Mouse (Mus musculus): ENCODE measurements around the gene Shtn1. TPM values are rescaled to one million over a fixed set of nuclear protein-coding genes. Genes with fewer than 3 reads are reported as not detected.

Gene Shtn1
- total RNA-seq, 1 experiment = 1.6 TPM

DNA sequence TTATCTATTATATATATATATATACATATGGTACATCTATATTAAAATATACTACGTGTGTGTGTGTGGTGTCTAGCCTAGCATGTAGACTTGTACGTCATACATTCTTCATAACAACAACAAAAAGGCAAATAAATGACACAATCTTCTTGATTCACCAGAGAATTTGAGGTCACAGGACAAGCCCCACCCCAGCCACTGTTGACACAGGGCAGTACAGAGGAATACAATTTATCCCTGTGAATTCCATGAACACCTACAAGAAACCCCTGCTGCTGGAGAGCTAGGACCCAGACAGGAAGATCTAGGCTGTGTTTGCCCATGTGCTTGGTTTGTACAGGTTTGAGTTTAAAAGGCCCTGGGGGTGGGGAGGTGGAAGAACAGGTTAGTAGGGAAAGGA is 9.2 kb downstream of the Shtn1 start:
- in situ Hi-C loops (cut with MboI; ENCODE audit: low sequenced_read_pairs in 2 of 2, unreplicated experiment in 2 of 2) = no loop called here
- no peak overlapping the region for H3K9ac ChIP-seq (ENCODE audit: insufficient read depth, low read depth, low read length, poor library complexity, severe bottlenecking)
- no peak overlapping the region for H3K27ac ChIP-seq (ENCODE audit: insufficient read depth, low read depth, low read length, poor library complexity, severe bottlenecking)
- DNase-seq (ENCODE audit: low read depth, low spot score) = no peak
- H3K4me1 ChIP-seq (ENCODE audit: control insufficient read depth in 2 of 2, insufficient read depth in 2 of 2, low read length in 2 of 2, poor library complexity in 1 of 2) = no peaks in the 10 kb centered on the region
- TF ChIP-seq ZC3H11A (IDR thresholded peaks at IDR 0.05; ENCODE audit: borderline replicate concordance, low read depth, low read length) (no peak), HCFC1 (IDR thresholded peaks at IDR 0.05; ENCODE audit: borderline replicate concordance, insufficient read depth, low read length) (no peak), ZNF384 (IDR thresholded peaks at IDR 0.05; ENCODE audit: low read depth, low read length) (no peak), MAFK (IDR thresholded peaks at IDR 0.05; ENCODE audit: insufficient read depth, low read depth, low read length) (no peak), CHD2 (IDR thresholded peaks at IDR 0.05; ENCODE audit: low read depth, low read length) (no peak)
- no peaks in the 10 kb centered on the region for H3K36me3 ChIP-seq (ENCODE audit: control insufficient read depth, insufficient read depth, low read length, poor library complexity, severe bottlenecking)
- H3K4me3 ChIP-seq (ENCODE audit: insufficient read depth in 1 of 2, low read depth in 1 of 2, low read length in 2 of 2, poor library complexity in 1 of 2, severe bottlenecking in 1 of 2) = no peak overlapping the region
- H3K9me3 ChIP-seq (ENCODE audit: control insufficient read depth, insufficient read depth, low read depth, low read length) = no peaks in the 10 kb centered on the region

GRCm38 (mm10) chr19:59066115-59066514 is 9.8 kb downstream of the Shtn1 start:
- Histone ChIP-seq H3K4me3 (ENCODE audit: insufficient read depth in 1 of 2, low read depth in 1 of 2, low read length in 2 of 2, poor library complexity in 1 of 2, severe bottlenecking in 1 of 2) (no peak overlapping the region), H3K27ac (ENCODE audit: insufficient read depth, low read depth, low read length, poor library complexity, severe bottlenecking) (no peak overlapping the region), H3K4me1 (ENCODE audit: control insufficient read depth in 2 of 2, insufficient read depth in 2 of 2, low read length in 2 of 2, poor library complexity in 1 of 2) (no peaks in the 10 kb centered on the region), H3K9ac (ENCODE audit: insufficient read depth, low read depth, low read length, poor library complexity, severe bottlenecking) (no peak overlapping the region), H3K36me3 (ENCODE audit: control insufficient read depth, insufficient read depth, low read length, poor library complexity, severe bottlenecking) (no peaks in the 10 kb centered on the region), H3K9me3 (ENCODE audit: control insufficient read depth, insufficient read depth, low read depth, low read length) (no peaks in the 10 kb centered on the region)
- in situ Hi-C loops (cut with MboI; ENCODE audit: low sequenced_read_pairs in 2 of 2, unreplicated experiment in 2 of 2) = no loop called here
- DNase-seq (ENCODE audit: low read depth, low spot score) = no peak
- no peak for TF ChIP-seq ZNF384 (IDR thresholded peaks at IDR 0.05; ENCODE audit: low read depth, low read length)
- no peak for TF ChIP-seq CHD2 (IDR thresholded peaks at IDR 0.05; ENCODE audit: low read depth, low read length)
- no peak for TF ChIP-seq ZC3H11A (IDR thresholded peaks at IDR 0.05; ENCODE audit: borderline replicate concordance, low read depth, low read length)
- no peak for TF ChIP-seq MAFK (IDR thresholded peaks at IDR 0.05; ENCODE audit: insufficient read depth, low read depth, low read length)
- TF ChIP-seq HCFC1 (IDR thresholded peaks at IDR 0.05; ENCODE audit: borderline replicate concordance, insufficient read depth, low read length) = no peak

DNA sequence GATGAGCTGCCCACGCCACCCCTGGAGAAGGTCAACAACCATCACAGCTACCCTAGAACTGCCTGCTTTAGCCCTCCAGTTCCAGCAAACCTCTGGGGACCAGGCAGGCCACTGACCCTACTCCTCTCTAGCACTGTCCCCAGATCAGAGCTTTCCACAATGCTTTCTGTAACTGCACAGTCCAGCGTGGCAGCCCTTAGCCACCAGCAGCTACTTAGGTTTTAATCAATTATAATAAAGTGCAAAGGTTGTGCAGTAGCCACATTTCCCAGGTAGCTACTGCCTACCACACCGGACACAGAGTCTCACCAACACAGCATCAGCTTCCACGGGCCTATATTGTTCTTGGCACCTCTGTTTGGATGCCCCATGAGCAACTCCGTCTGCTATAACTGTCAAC is 11.3 kb downstream of the Shtn1 start:
- no peaks in the 10 kb centered on the region for H3K9me3 ChIP-seq (ENCODE audit: control insufficient read depth, insufficient read depth, low read depth, low read length)
- TF ChIP-seq HCFC1 (IDR thresholded peaks at IDR 0.05; ENCODE audit: borderline replicate concordance, insufficient read depth, low read length) (no peak), MAFK (IDR thresholded peaks at IDR 0.05; ENCODE audit: insufficient read depth, low read depth, low read length) (no peak), ZC3H11A (IDR thresholded peaks at IDR 0.05; ENCODE audit: borderline replicate concordance, low read depth, low read length) (no peak), CHD2 (IDR thresholded peaks at IDR 0.05; ENCODE audit: low read depth, low read length) (no peak), ZNF384 (IDR thresholded peaks at IDR 0.05; ENCODE audit: low read depth, low read length) (no peak)
- no peak overlapping the region for H3K4me3 ChIP-seq (ENCODE audit: insufficient read depth in 1 of 2, low read depth in 1 of 2, low read length in 2 of 2, poor library complexity in 1 of 2, severe bottlenecking in 1 of 2)
- in situ Hi-C loops (cut with MboI; ENCODE audit: low sequenced_read_pairs in 2 of 2, unreplicated experiment in 2 of 2) = no loop called here
- no peaks in the 10 kb centered on the region for H3K36me3 ChIP-seq (ENCODE audit: control insufficient read depth, insufficient read depth, low read length, poor library complexity, severe bottlenecking)
- no peak overlapping the region for H3K9ac ChIP-seq (ENCODE audit: insufficient read depth, low read depth, low read length, poor library complexity, severe bottlenecking)
- H3K4me1 ChIP-seq (ENCODE audit: control insufficient read depth in 2 of 2, insufficient read depth in 2 of 2, low read length in 2 of 2, poor library complexity in 1 of 2) = no peaks in the 10 kb centered on the region
- no peak for DNase-seq (ENCODE audit: low read depth, low spot score)
- no peak overlapping the region for H3K27ac ChIP-seq (ENCODE audit: insufficient read depth, low read depth, low read length, poor library complexity, severe bottlenecking)

- TF ChIP-seq CHD2 (IDR thresholded peaks at IDR 0.05; ENCODE audit: low read depth, low read length) = no peak
- no peak for TF ChIP-seq ZNF384 (IDR thresholded peaks at IDR 0.05; ENCODE audit: low read depth, low read length)
- no peak for TF ChIP-seq MAFK (IDR thresholded peaks at IDR 0.05; ENCODE audit: insufficient read depth, low read depth, low read length)
- no peak for TF ChIP-seq ZC3H11A (IDR thresholded peaks at IDR 0.05; ENCODE audit: borderline replicate concordance, low read depth, low read length)
- no peak for TF ChIP-seq HCFC1 (IDR thresholded peaks at IDR 0.05; ENCODE audit: borderline replicate concordance, insufficient read depth, low read length)
- Histone ChIP-seq H3K9ac (ENCODE audit: insufficient read depth, low read depth, low read length, poor library complexity, severe bottlenecking) (no peak overlapping the region), H3K4me3 (ENCODE audit: insufficient read depth in 1 of 2, low read depth in 1 of 2, low read length in 2 of 2, poor library complexity in 1 of 2, severe bottlenecking in 1 of 2) (no peak overlapping the region), H3K27ac (ENCODE audit: insufficient read depth, low read depth, low read length, poor library complexity, severe bottlenecking) (no peak overlapping the region), H3K36me3 (ENCODE audit: control insufficient read depth, insufficient read depth, low read length, poor library complexity, severe bottlenecking) (no peaks in the 10 kb centered on the region), H3K4me1 (ENCODE audit: control insufficient read depth in 2 of 2, insufficient read depth in 2 of 2, low read length in 2 of 2, poor library complexity in 1 of 2) (no peaks in the 10 kb centered on the region), H3K9me3 (ENCODE audit: control insufficient read depth, insufficient read depth, low read depth, low read length) (no peaks in the 10 kb centered on the region)
- in situ Hi-C loops (cut with MboI; ENCODE audit: low sequenced_read_pairs in 2 of 2, unreplicated experiment in 2 of 2) = no loop called here
- DNase-seq (ENCODE audit: low read depth, low spot score) = no peak
Observed at GRCm38 (mm10) chr19:59063568-59063967, 12.3 kb downstream of the Shtn1 start.

DNA sequence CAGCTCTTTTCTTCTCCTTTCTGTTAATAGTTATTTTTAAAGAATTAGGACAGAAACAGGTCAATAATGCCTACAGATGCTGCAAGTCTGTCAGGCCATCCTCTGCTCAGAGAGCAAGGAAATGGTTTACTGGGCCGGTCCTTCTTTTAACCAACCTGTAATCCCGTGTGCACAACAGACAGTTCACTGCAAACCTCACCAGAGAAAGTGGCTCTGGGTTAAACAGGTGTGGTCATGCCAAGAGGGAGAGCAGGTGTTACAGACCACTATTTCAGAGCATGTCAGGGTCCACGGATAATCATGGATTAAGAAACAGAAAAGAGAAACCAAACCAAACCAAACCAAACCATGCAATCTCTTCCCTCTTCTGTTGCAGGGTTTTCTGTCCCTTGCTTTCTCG is 17.8 kb downstream of the Shtn1 start:
- H3K36me3 ChIP-seq (ENCODE audit: control insufficient read depth, insufficient read depth, low read length, poor library complexity, severe bottlenecking) = no peaks in the 10 kb centered on the region
- H3K27ac ChIP-seq (ENCODE audit: insufficient read depth, low read depth, low read length, poor library complexity, severe bottlenecking) = no peak overlapping the region
- TF ChIP-seq MAFK (IDR thresholded peaks at IDR 0.05; ENCODE audit: insufficient read depth, low read depth, low read length) = no peak
- no peak for TF ChIP-seq ZNF384 (IDR thresholded peaks at IDR 0.05; ENCODE audit: low read depth, low read length)
- no peak for TF ChIP-seq ZC3H11A (IDR thresholded peaks at IDR 0.05; ENCODE audit: borderline replicate concordance, low read depth, low read length)
- no peak for TF ChIP-seq HCFC1 (IDR thresholded peaks at IDR 0.05; ENCODE audit: borderline replicate concordance, insufficient read depth, low read length)
- no peak for TF ChIP-seq CHD2 (IDR thresholded peaks at IDR 0.05; ENCODE audit: low read depth, low read length)
- H3K4me1 ChIP-seq (ENCODE audit: control insufficient read depth in 2 of 2, insufficient read depth in 2 of 2, low read length in 2 of 2, poor library complexity in 1 of 2) = peaks cover 0 to 2% of the 10 kb centered on the region in 2 experiments; a peak in 1 of 4 replicates
- no peak overlapping the region for H3K9ac ChIP-seq (ENCODE audit: insufficient read depth, low read depth, low read length, poor library complexity, severe bottlenecking)
- H3K4me3 ChIP-seq (ENCODE audit: insufficient read depth in 1 of 2, low read depth in 1 of 2, low read length in 2 of 2, poor library complexity in 1 of 2, severe bottlenecking in 1 of 2) = no peak overlapping the region
- no peak for DNase-seq (ENCODE audit: low read depth, low spot score)
- in situ Hi-C loops (cut with MboI; ENCODE audit: low sequenced_read_pairs in 2 of 2, unreplicated experiment in 2 of 2) = no loop called here
- H3K9me3 ChIP-seq (ENCODE audit: control insufficient read depth, insufficient read depth, low read depth, low read length) = no peaks in the 10 kb centered on the region

Measured in ES-E14 (cell line).